Mouse (Mus musculus): ENCODE data around the gene Cchcr1.

Cchcr1 gene

GRCm38 (mm10) chr17:35515911-35516640 is 824 bp upstream of the Cchcr1 start:
- DNase-seq: peak; percentile 29 to 37

GRCm38 (mm10) chr17:35517526-35517925 is 626 bp downstream of the Cchcr1 start:
- DNase-seq: no peak

- DNase-seq: peak; percentile 25 to 59
These were observed 7.5 kb downstream of the Cchcr1 start for GRCm38 (mm10) chr17:35524354-35524753.

GRCm38 (mm10) chr17:35526644-35527043 is 9.7 kb downstream of the Cchcr1 start:
- DNase-seq: no peak

- no peak for DNase-seq
These were observed 15.5 kb downstream of the Cchcr1 start for GRCm38 (mm10) chr17:35532360-35532759.

GRCm38 (mm10) chr17:35532901-35533300 is 16.0 kb downstream of the Cchcr1 start, which contains the start of gene Psors1c2:
Psors1c2 (plus strand) TSS chr17:35533201.
- no peak for DNase-seq

- DNase-seq: peak; percentile 88 to 92
These were observed 17.4 kb downstream of the Cchcr1 start for GRCm38 (mm10) chr17:35534343-35534742.

GRCm38 (mm10) chr17:35537421-35537820 is 20.5 kb downstream of the Cchcr1 start:
- no peak for DNase-seq

- no peak for DNase-seq
These were observed 21.6 kb downstream of the Cchcr1 start for GRCm38 (mm10) chr17:35538476-35538875.

- DNase-seq: no peak
These were observed 22.6 kb downstream of the Cchcr1 start for GRCm38 (mm10) chr17:35539540-35539939.

- no peak for DNase-seq
These were observed 26.0 kb downstream of the Cchcr1 start for GRCm38 (mm10) chr17:35542761-35543411.

GRCm38 (mm10) chr17:35543412-35543861 is 26.5 kb downstream of the Cchcr1 start:
- DNase-seq: no peak

GRCm38 (mm10) chr17:35544001-35544400 is 27.1 kb downstream of the Cchcr1 start:
- DNase-seq: no peak

- peak; percentile 81 to 85 for DNase-seq
These were observed 27.8 kb downstream of the Cchcr1 start for GRCm38 (mm10) chr17:35544680-35545079.

- DNase-seq: peak in 1 of 2 experiments; percentile 33
These were observed 30.6 kb downstream of the Cchcr1 start for GRCm38 (mm10) chr17:35547465-35547864.

- DNase-seq: no peak
These were observed 31.7 kb downstream of the Cchcr1 start for GRCm38 (mm10) chr17:35548636-35549035.

GRCm38 (mm10) chr17:35549437-35550142 is 32.7 kb downstream of the Cchcr1 start:
- DNase-seq: peak; percentile 94 to 95

- DNase-seq: no peak
These were observed 33.2 kb downstream of the Cchcr1 start for GRCm38 (mm10) chr17:35550143-35550494.

- DNase-seq: no peak
These were observed 34.0 kb downstream of the Cchcr1 start for GRCm38 (mm10) chr17:35550871-35551270.

- no peak for DNase-seq
These were observed 35.0 kb downstream of the Cchcr1 start, which contains the start of gene Cdsn for GRCm38 (mm10) chr17:35551881-35552414. Cdsn (plus strand) TSS chr17:35552128.

- DNase-seq: no peak
These were observed 37.4 kb downstream of the Cchcr1 start for GRCm38 (mm10) chr17:35554321-35554720.

- no peak for DNase-seq
These were observed 38.0 kb downstream of the Cchcr1 start for GRCm38 (mm10) chr17:35554761-35555397.

All from cerebellum, postnatal 14 days (tissue).